Mouse (Mus musculus) intestine, embryonic 15.5 days (tissue): ENCODE measurements at regions not wholly inside any gene's neighbourhood (a gene's known extent, or its start where the extent isn't known, plus 50 kb on each side); places are given as distances from the start of the nearest gene placed in this dataset.

Experiments used
- ATAC-seq: fragments of 200-750 bp; cut with Nextera tagmentation; 2 replicates; pipeline ENCODE4 v1.8.0; 2017; ENCODE audit warnings: moderate TSS enrichment, moderate library complexity
- H3K27ac ChIP-seq: fragments of 300-500 bp; sonication (generic); 2 replicates; pipeline ENCODE4 v1.5.1; 2015; ENCODE audit warnings: mild to moderate bottlenecking, inconsistent platforms
- H3K27me3 ChIP-seq: fragments of 300-500 bp; sonication (generic); replicated peaks from 2 replicates; pipeline ENCODE4 v1.6.1; 2015; ENCODE audit warnings: inconsistent platforms
- H3K36me3 ChIP-seq: fragments of 300-500 bp; sonication (generic); 2 replicates; pipeline ENCODE4 v1.6.1; 2015; ENCODE audit warnings: inconsistent platforms
- H3K4me1 ChIP-seq: fragments of 300-500 bp; sonication (generic); replicated peaks from 2 replicates; pipeline ENCODE4 v1.6.1; 2015; ENCODE audit warnings: inconsistent platforms
- H3K4me2 ChIP-seq: fragments of 300-500 bp; sonication (generic); replicated peaks from 2 replicates; pipeline ENCODE4 v1.6.1; 2015; ENCODE audit warnings: mild to moderate bottlenecking, inconsistent platforms
- H3K4me3 ChIP-seq: fragments of 300-500 bp; sonication (generic); replicated peaks from 2 replicates; pipeline ENCODE4 v1.5.1; 2015; ENCODE audit warnings: inconsistent platforms
- H3K9ac ChIP-seq: fragments of 300-500 bp; sonication (generic); 2 replicates; pipeline ENCODE4 v1.6.1; 2015; ENCODE audit warnings: inconsistent platforms
- H3K9me3 ChIP-seq: fragments of 300-500 bp; sonication (generic); 2 replicates; pipeline ENCODE4 v1.6.1; 2016; ENCODE audit warnings: inconsistent platforms
- WGBS: fragments of 180-500 bp; shearing (Covaris S2); methylation state at CpG from one replicate; pipeline ENCODE4 v1.1.7; 2015; 5-methylcytosine and 5-hydroxymethylcytosine counted together

GRCm38 (mm10) chr7:113673596-113673956 is 92.2 kb upstream of the Spon1 start:
- Histone ChIP-seq H3K27ac (no peak overlapping the region), H3K9ac (no peak overlapping the region), H3K4me2 (no peak overlapping the region), H3K36me3 (no peaks in the 10 kb centered on the region), H3K4me3 (no peak overlapping the region), H3K4me1 (no peaks in the 10 kb centered on the region), H3K9me3 (no peaks in the 10 kb centered on the region), H3K27me3 (no peaks in the 10 kb centered on the region)
- ATAC-seq, result no peak
- WGBS, result 71% methylated on average over 12 of the region's 12 CpGs

- Histone ChIP-seq H3K9me3 (no peaks in the 10 kb centered on the region), H3K4me3 (no peak overlapping the region), H3K4me1 (no peaks in the 10 kb centered on the region), H3K27me3 (no peaks in the 10 kb centered on the region), H3K27ac (no peak overlapping the region), H3K36me3 (no peaks in the 10 kb centered on the region), H3K9ac (no peak overlapping the region), H3K4me2 (no peak overlapping the region)
- WGBS, result 73% methylated on average over 5 of the region's 5 CpGs
- ATAC-seq, result no peak
Measured at GRCm38 (mm10) chr7:113682271-113682670, 83.5 kb upstream of the Spon1 start.

DNA sequence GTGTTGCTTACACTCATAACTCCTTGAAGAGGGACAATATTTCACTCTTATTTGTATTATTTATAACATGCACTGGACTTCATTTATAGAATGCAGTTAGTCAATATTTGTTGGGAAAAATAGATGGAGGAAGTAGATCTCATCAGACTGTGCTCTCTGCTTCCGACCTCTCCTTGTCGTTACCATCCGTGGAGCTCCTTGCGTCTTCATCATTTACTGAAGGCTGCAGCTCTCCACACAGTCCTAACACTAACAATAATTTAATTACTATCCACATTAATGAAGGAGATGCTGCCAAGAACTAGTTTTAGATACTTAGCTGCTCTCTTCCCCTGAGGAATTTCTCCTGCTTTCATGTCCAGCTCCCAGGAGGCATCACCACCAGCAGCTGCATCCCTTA is 80.4 kb upstream of the Spon1 start:
- Histone ChIP-seq H3K9ac (no peak overlapping the region), H3K27me3 (no peaks in the 10 kb centered on the region), H3K9me3 (no peaks in the 10 kb centered on the region), H3K4me2 (no peak overlapping the region), H3K4me3 (no peak overlapping the region), H3K27ac (no peak overlapping the region), H3K36me3 (no peaks in the 10 kb centered on the region), H3K4me1 (0 out of 2 replicates have a peak, but pooled peaks cover 3% of the 10 kb centered on the region)
- WGBS, result 80% methylated on average over 4 of the region's 4 CpGs
- ATAC-seq, result no peak

DNA sequence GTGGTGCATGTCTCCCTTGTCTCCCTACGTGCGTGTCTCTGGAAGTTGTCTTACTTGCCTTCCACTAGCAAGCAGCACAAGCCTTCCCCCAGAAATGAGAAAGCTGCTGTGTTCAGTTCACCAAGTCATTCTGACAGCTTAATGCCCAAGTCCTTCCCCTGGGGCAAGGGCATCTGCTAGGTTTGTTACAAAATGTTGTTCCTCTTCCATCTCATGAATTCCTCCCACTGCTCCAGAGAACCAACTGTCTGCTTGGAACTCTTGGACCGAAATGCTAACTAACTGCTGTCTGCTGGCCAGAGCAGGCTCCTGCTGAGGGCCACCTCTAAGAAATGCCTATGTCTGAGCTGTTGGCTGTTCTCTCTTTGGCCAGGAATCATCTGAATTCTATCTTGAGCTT is 79.3 kb upstream of the Spon1 start:
- WGBS, result 70% methylated on average over 3 of the region's 3 CpGs
- Histone ChIP-seq H3K9ac (no peak overlapping the region), H3K9me3 (no peaks in the 10 kb centered on the region), H3K4me2 (no peak overlapping the region), H3K27ac (no peak overlapping the region), H3K4me1 (0 out of 2 replicates have a peak, but pooled peaks cover 3% of the 10 kb centered on the region), H3K4me3 (no peak overlapping the region), H3K36me3 (no peaks in the 10 kb centered on the region), H3K27me3 (no peaks in the 10 kb centered on the region)
- ATAC-seq, result no peak

GRCm38 (mm10) chr7:113687566-113687965 is 78.2 kb upstream of the Spon1 start:
- 78% methylated on average over 6 of the region's 6 CpGs for WGBS
- H3K27ac ChIP-seq, result no peak overlapping the region

GRCm38 (mm10) chr7:113688231-113688669 is 77.5 kb upstream of the Spon1 start:
- no peak overlapping the region for H3K27ac ChIP-seq

More at GRCm38 (mm10) chr7:113687566-113687965, 78.2 kb upstream of the Spon1 start:
- 0 out of 2 replicates have a peak, but pooled peaks cover 3% of the 10 kb centered on the region for H3K4me1 ChIP-seq
- H3K36me3 ChIP-seq, result no peaks in the 10 kb centered on the region
- ATAC-seq, result no peak
- no peak overlapping the region for H3K4me2 ChIP-seq
- no peak overlapping the region for H3K9ac ChIP-seq
- no peak overlapping the region for H3K4me3 ChIP-seq
- H3K9me3 ChIP-seq, result no peaks in the 10 kb centered on the region
- no peaks in the 10 kb centered on the region for H3K27me3 ChIP-seq

GRCm38 (mm10) chr7:113688717-113689116 is 77.1 kb upstream of the Spon1 start:
- Histone ChIP-seq H3K9ac (no peak overlapping the region), H3K9me3 (no peaks in the 10 kb centered on the region), H3K4me3 (no peak overlapping the region), H3K36me3 (no peaks in the 10 kb centered on the region), H3K27ac (no peak overlapping the region), H3K4me1 (0 out of 2 replicates have a peak, but pooled peaks cover 3% of the 10 kb centered on the region), H3K4me2 (no peak overlapping the region), H3K27me3 (no peaks in the 10 kb centered on the region)
- ATAC-seq, result no peak
- 68% methylated on average over 1 of the region's 1 CpGs for WGBS

More at GRCm38 (mm10) chr7:113688231-113688669, 77.5 kb upstream of the Spon1 start:
- ATAC-seq, result peak; percentile 47; the same call in 1 of the 2 replicates
- H3K36me3 ChIP-seq, result no peaks in the 10 kb centered on the region
- H3K4me3 ChIP-seq, result no peak overlapping the region
- H3K9me3 ChIP-seq, result no peaks in the 10 kb centered on the region
- WGBS, result 35% methylated on average over 8 of the region's 8 CpGs
- H3K4me1 ChIP-seq, result 0 out of 2 replicates have a peak, but pooled peaks cover 3% of the 10 kb centered on the region
- no peak overlapping the region for H3K4me2 ChIP-seq
- no peak overlapping the region for H3K9ac ChIP-seq
- no peaks in the 10 kb centered on the region for H3K27me3 ChIP-seq

DNA sequence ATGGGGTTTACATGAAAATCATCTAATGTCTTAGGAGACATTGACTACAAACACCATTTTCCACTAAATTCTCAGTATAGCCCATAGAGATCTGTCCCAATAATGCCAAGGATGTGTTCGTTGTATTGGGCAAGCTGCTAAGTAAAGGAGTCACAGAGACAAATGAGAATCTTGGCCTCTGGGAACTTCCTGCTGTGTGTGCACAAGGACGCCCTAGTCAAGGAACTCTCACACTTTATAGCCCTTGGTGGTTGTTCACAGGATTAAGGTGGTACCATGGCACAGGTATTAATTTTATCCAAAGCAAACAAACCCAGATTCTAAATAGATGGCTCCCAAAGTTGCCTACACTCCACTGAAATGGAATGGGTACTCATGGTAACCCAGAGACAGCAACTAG is 76.7 kb upstream of the Spon1 start:
- no peak overlapping the region for H3K27ac ChIP-seq
- no peak overlapping the region for H3K4me2 ChIP-seq
- WGBS, result 48% methylated on average over 2 of the region's 2 CpGs
- no peaks in the 10 kb centered on the region for H3K36me3 ChIP-seq
- H3K4me1 ChIP-seq, result 0 out of 2 replicates have a peak, but pooled peaks cover 3% of the 10 kb centered on the region
- no peak overlapping the region for H3K4me3 ChIP-seq
- H3K27me3 ChIP-seq, result no peaks in the 10 kb centered on the region
- ATAC-seq, result no peak
- no peak overlapping the region for H3K9ac ChIP-seq
- no peaks in the 10 kb centered on the region for H3K9me3 ChIP-seq

DNA sequence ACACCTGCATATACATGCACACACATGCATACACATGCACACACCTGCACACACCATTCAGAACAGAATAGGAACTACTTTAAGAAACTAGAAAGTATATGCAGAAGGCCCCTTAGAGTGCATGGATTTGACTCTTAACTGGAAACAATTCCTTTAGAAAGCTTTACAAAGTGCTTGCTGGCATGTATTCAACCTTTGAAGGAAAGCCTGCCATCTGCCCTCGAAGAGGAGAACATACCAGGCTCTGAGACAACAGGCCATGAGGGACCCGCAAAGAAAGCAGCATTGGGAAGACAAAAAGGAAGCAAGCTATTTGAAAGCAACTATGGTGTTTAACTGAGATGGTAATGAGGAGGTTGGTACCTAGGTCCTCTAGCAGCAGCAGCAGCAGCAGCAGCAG is 74.0 kb upstream of the Spon1 start:
- H3K9ac ChIP-seq, result no peak overlapping the region
- H3K27me3 ChIP-seq, result no peaks in the 10 kb centered on the region
- H3K9me3 ChIP-seq, result no peaks in the 10 kb centered on the region
- WGBS, result 66% methylated on average over 2 of the region's 2 CpGs
- no peaks in the 10 kb centered on the region for H3K36me3 ChIP-seq
- no peak overlapping the region for H3K4me2 ChIP-seq
- 0 out of 2 replicates have a peak, but pooled peaks cover 3% of the 10 kb centered on the region for H3K4me1 ChIP-seq
- no peak overlapping the region for H3K4me3 ChIP-seq
- ATAC-seq, result no peak
- no peak overlapping the region for H3K27ac ChIP-seq

GRCm38 (mm10) chr7:113693526-113693925 is 72.3 kb upstream of the Spon1 start:
- Histone ChIP-seq H3K9me3 (no peaks in the 10 kb centered on the region), H3K9ac (no peak overlapping the region), H3K27me3 (no peaks in the 10 kb centered on the region), H3K27ac (no peak overlapping the region), H3K4me3 (no peak overlapping the region), H3K4me1 (no peaks in the 10 kb centered on the region), H3K36me3 (no peaks in the 10 kb centered on the region), H3K4me2 (no peak overlapping the region)
- no peak for ATAC-seq
- WGBS, result 39% methylated on average over 3 of the region's 3 CpGs

DNA sequence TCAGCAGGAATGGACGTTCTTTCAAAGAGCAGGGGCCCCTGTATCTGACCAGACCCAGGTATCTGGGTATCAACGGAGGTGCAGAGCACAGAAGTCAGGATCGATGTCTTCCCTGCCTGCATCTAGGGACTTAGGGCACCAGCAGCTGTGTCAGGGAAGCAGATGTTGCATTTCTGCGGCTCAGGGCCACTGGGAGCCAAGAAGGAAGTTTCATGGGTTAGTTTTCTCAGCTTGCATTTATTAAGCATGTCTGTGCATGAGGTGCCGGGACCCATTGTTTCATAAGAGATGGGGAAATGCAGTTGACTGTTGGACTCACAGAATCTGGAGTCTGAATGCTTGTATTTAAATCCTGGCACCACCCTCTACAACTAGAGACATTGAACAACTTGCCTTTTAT is 71.3 kb upstream of the Spon1 start:
- Histone ChIP-seq H3K36me3 (no peaks in the 10 kb centered on the region), H3K4me1 (no peaks in the 10 kb centered on the region), H3K4me2 (no peak overlapping the region), H3K27me3 (no peaks in the 10 kb centered on the region), H3K9ac (no peak overlapping the region), H3K27ac (no peak overlapping the region), H3K9me3 (no peaks in the 10 kb centered on the region), H3K4me3 (no peak overlapping the region)
- no peak for ATAC-seq
- WGBS, result 60% methylated on average over 5 of the region's 5 CpGs

DNA sequence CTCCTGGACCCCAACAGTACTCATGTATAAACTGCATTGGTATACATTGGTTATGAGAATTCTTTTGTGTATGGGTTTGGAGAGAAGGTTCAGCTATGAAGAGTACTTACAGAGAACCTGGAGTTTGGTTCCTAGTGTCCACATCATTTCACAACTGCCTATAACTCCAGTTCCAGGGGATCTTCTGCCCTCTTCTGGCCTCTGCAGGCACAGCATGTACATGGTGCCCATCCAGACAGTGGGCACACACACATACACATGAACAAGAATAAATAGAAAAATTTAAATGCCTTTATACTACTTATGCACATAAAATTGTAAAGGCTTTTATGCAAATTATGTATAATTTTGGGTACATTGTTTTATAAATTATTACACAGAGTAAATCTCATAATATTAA is 59.9 kb upstream of the Spon1 start:
- Histone ChIP-seq H3K27ac (no peak overlapping the region), H3K27me3 (no peaks in the 10 kb centered on the region), H3K4me1 (no peaks in the 10 kb centered on the region), H3K9me3 (no peaks in the 10 kb centered on the region), H3K4me2 (no peak overlapping the region), H3K36me3 (no peaks in the 10 kb centered on the region), H3K4me3 (no peak overlapping the region), H3K9ac (no peak overlapping the region)
- no peak for ATAC-seq

DNA sequence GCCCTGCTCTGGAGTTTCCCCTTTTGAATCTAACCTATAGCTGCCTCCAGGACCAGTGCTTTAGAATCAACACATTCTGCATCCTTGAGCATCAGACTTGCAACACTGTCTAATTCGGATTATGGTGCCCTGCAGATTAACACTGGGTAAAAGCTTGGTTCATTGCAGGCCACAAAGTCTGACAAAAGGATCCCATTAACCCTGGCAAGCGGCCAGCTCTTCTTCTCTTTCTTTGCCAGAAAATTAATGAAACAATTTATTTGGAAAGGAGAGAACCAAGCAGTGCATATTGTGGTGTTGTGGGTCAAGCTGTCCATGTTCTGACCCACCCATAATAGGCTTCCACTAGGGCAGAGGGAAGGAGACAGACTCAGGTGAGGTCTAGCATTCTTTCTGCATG is 58.2 kb upstream of the Spon1 start:
- H3K4me3 ChIP-seq, result no peak overlapping the region
- no peak overlapping the region for H3K27ac ChIP-seq
- H3K36me3 ChIP-seq, result no peaks in the 10 kb centered on the region
- H3K4me2 ChIP-seq, result no peak overlapping the region
- no peaks in the 10 kb centered on the region for H3K4me1 ChIP-seq
- H3K27me3 ChIP-seq, result no peaks in the 10 kb centered on the region
- WGBS, result 68% methylated on average over 2 of the region's 2 CpGs
- no peak for ATAC-seq
- no peaks in the 10 kb centered on the region for H3K9me3 ChIP-seq
- no peak overlapping the region for H3K9ac ChIP-seq
